Mouse (Mus musculus): ENCODE measurements around the gene Hoxb6.

Gene Hoxb6

GRCm38 (mm10) chr11:96269869-96270268 lies 22.4 kb upstream of the Hoxb6 start:
- DNase-seq (ENCODE audit: low spot score in 2 of 2), result no peak

GRCm38 (mm10) chr11:96270996-96271540 lies 21.2 kb upstream of the Hoxb6 start, which contains the start of gene Hoxb9:
TSS of gene Hoxb9 (plus strand) at chr11:96271457.
- DNase-seq (ENCODE audit: low spot score in 2 of 2), result no peak

GRCm38 (mm10) chr11:96271541-96272011 lies 20.7 kb upstream of the Hoxb6 start:
- no peak for DNase-seq (ENCODE audit: low spot score in 2 of 2)

GRCm38 (mm10) chr11:96272024-96272921 lies 20.0 kb upstream of the Hoxb6 start:
- DNase-seq (ENCODE audit: low spot score in 2 of 2), result peak in 1 of 2 experiments; percentile 1

- DNase-seq (ENCODE audit: low spot score in 2 of 2), result no peak
Measured at GRCm38 (mm10) chr11:96274428-96274827, 17.8 kb upstream of the Hoxb6 start.

- DNase-seq (ENCODE audit: low spot score in 2 of 2), result no peak
Measured at GRCm38 (mm10) chr11:96275896-96276295, 16.4 kb upstream of the Hoxb6 start.

GRCm38 (mm10) chr11:96277151-96278044 lies 14.9 kb upstream of the Hoxb6 start:
- DNase-seq (ENCODE audit: low spot score in 2 of 2), result no peak

GRCm38 (mm10) chr11:96278324-96278723 lies 14.0 kb upstream of the Hoxb6 start:
- no peak for DNase-seq (ENCODE audit: low spot score in 2 of 2)

GRCm38 (mm10) chr11:96278773-96279172 lies 13.5 kb upstream of the Hoxb6 start:
- DNase-seq (ENCODE audit: low spot score in 2 of 2), result peak; percentile 51 to 75

GRCm38 (mm10) chr11:96279421-96280233 lies 12.6 kb upstream of the Hoxb6 start:
- DNase-seq (ENCODE audit: low spot score in 2 of 2), result no peak

- DNase-seq (ENCODE audit: low spot score in 2 of 2), result no peak
Measured at GRCm38 (mm10) chr11:96280399-96281378, 11.6 kb upstream of the Hoxb6 start.

- DNase-seq (ENCODE audit: low spot score in 2 of 2), result no peak
Measured at GRCm38 (mm10) chr11:96281396-96281795, 10.9 kb upstream of the Hoxb6 start.

- no peak for DNase-seq (ENCODE audit: low spot score in 2 of 2)
Measured at GRCm38 (mm10) chr11:96281855-96282570, 10.3 kb upstream of the Hoxb6 start, which contains the start of gene Hoxb8. TSS of gene Hoxb8 (plus strand) at chr11:96281905.

GRCm38 (mm10) chr11:96282795-96283430 lies 9.4 kb upstream of the Hoxb6 start:
- DNase-seq (ENCODE audit: low spot score in 2 of 2), result no peak

- no peak for DNase-seq (ENCODE audit: low spot score in 2 of 2)
Measured at GRCm38 (mm10) chr11:96284041-96284749, 8.1 kb upstream of the Hoxb6 start.

- DNase-seq (ENCODE audit: low spot score in 2 of 2), result no peak
Measured at GRCm38 (mm10) chr11:96284774-96285734, 7.2 kb upstream of the Hoxb6 start.

Measured in frontal cortex, postnatal 14 days (tissue).